Mouse (Mus musculus) thymus, adult 2 months (tissue): ENCODE results near the gene Syne1. TPM values are rescaled to one million over a fixed set of nuclear protein-coding genes. Genes with fewer than 3 reads are reported as not detected.

Experiments
- DNase-seq: peaks from one replicate; pipeline ENCODE4 v3.0.0; 2021
- H3K27ac ChIP-seq: fragments of 200-500 bp; 2 replicates; pipeline ENCODE4 v1.5.1; 2012; ENCODE audit warnings: low read length, control low read depth; ENCODE audit not compliant: control insufficient read depth, insufficient read depth
- H3K27me3 ChIP-seq: fragments of 200-500 bp; 2 replicates; pipeline ENCODE4 v1.6.1; 2012; ENCODE audit warnings: mild to moderate bottlenecking, low read length, moderate library complexity, mixed read lengths; ENCODE audit not compliant: control insufficient read depth, insufficient read depth
- H3K36me3 ChIP-seq: fragments of 200-500 bp; 2 replicates; pipeline ENCODE4 v1.6.1; 2012; ENCODE audit warnings: mild to moderate bottlenecking, low read length, moderate library complexity; ENCODE audit not compliant: control insufficient read depth, insufficient read depth
- H3K4me1 ChIP-seq: fragments of 200-500 bp; replicated peaks from 2 replicates; pipeline ENCODE4 v1.6.1; 2012; ENCODE audit warnings: low read length; ENCODE audit not compliant: control insufficient read depth, insufficient read depth
- H3K4me3 ChIP-seq: fragments of 200-500 bp; 2 replicates; pipeline ENCODE4 v1.5.1; 2012; ENCODE audit warnings: mild to moderate bottlenecking, low read length, control low read depth, moderate library complexity; ENCODE audit not compliant: control insufficient read depth, insufficient read depth
- CTCF ChIP-seq: fragments of 200-500 bp; IDR thresholded peaks from 2 replicates; pipeline ENCODE4 v1.5.1; 2012; ENCODE audit warnings: mild to moderate bottlenecking, control low read depth, low read length, moderate library complexity, borderline replicate concordance; ENCODE audit not compliant: control insufficient read depth, poor library complexity, insufficient read depth; ENCODE audit errors: extremely low read depth
- POLR2A ChIP-seq: fragments of 200-500 bp; IDR thresholded peaks from 2 replicates; pipeline ENCODE4 v1.6.1; 2012; ENCODE audit warnings: mild to moderate bottlenecking, low read length, control low read depth, moderate library complexity; ENCODE audit not compliant: control insufficient read depth, poor library complexity, insufficient read depth; ENCODE audit errors: extremely low read depth
- WGBS: fragments of 180-500 bp; shearing (Covaris S2); methylation state at CpG from one replicate; pipeline ENCODE4 v1.1.7; 2018; 5-methylcytosine and 5-hydroxymethylcytosine counted together
- polyA plus RNA-seq: library from polyadenylated mRNA; depleted of rRNA; stranded (reverse); fragments of >200 nt; gene quantifications from 2 replicates; pipeline ENCODE4 v1.2.3, GENCODE M21; 2012

Syne1 gene
- polyA plus RNA-seq, 1 experiment: 33.5 TPM

- WGBS: 96% methylated on average over 11 of the region's 11 CpGs
Measured at GRCm38 (mm10) chr10:5070168-5070940, 480.9 kb downstream of the Syne1 start.

GRCm38 (mm10) chr10:5068676-5069265 is 482.5 kb downstream of the Syne1 start, which contains the start of gene Gm10097:
Gm10097 (plus strand) TSS chr10:5069192.
- no peak within 1 kb of the TSS for H3K27ac ChIP-seq
- 95% methylated on average over 14 of the region's 14 CpGs for WGBS
- DNase-seq: no peak

More at GRCm38 (mm10) chr10:5070168-5070940, 480.9 kb downstream of the Syne1 start:
- H3K27me3 ChIP-seq: no peaks in the 10 kb centered on the region
- TF ChIP-seq POLR2A (no peak), CTCF (no peak)
- H3K36me3 ChIP-seq: peaks cover 20% of the 10 kb centered on the region
- H3K4me3 ChIP-seq: no peak overlapping the region
- H3K27ac ChIP-seq: no peak overlapping the region
- no peak for DNase-seq
- H3K4me1 ChIP-seq: no peaks in the 10 kb centered on the region

GRCm38 (mm10) chr10:5067113-5067512 is 484.2 kb downstream of the Syne1 start:
- H3K27ac ChIP-seq: no peak overlapping the region
- TF ChIP-seq CTCF (no peak), POLR2A (no peak)
- 88% methylated on average over 3 of the region's 3 CpGs for WGBS
- H3K4me3 ChIP-seq: no peak overlapping the region
- no peaks in the 10 kb centered on the region for H3K4me1 ChIP-seq
- no peaks in the 10 kb centered on the region for H3K27me3 ChIP-seq
- no peak for DNase-seq
- H3K36me3 ChIP-seq: peaks cover 18% of the 10 kb centered on the region

More at GRCm38 (mm10) chr10:5068676-5069265, 482.5 kb downstream of the Syne1 start, which contains the start of gene Gm10097:
- H3K36me3 ChIP-seq: peaks cover 20% of the 10 kb centered on the region
- H3K4me1 ChIP-seq: no peaks in the 10 kb centered on the region
- no peaks in the 10 kb centered on the region for H3K27me3 ChIP-seq
- no peak within 1 kb of the TSS for H3K4me3 ChIP-seq
- TF ChIP-seq CTCF (no peak), POLR2A (no peak)

GRCm38 (mm10) chr10:5059983-5060382 is 491.3 kb downstream of the Syne1 start:
- 83% methylated on average over 2 of the region's 2 CpGs for WGBS
- H3K27ac ChIP-seq: no peak overlapping the region
- H3K27me3 ChIP-seq: no peaks in the 10 kb centered on the region
- H3K36me3 ChIP-seq: peaks cover 29% of the 10 kb centered on the region
- TF ChIP-seq CTCF (no peak), POLR2A (no peak)
- no peak overlapping the region for H3K4me3 ChIP-seq
- no peak for DNase-seq
- H3K4me1 ChIP-seq: no peaks in the 10 kb centered on the region

- TF ChIP-seq CTCF (no peak), POLR2A (no peak)
- WGBS: 91% methylated on average over 2 of the region's 2 CpGs
- peaks cover 33% of the 10 kb centered on the region for H3K36me3 ChIP-seq
- DNase-seq: no peak
- no peak overlapping the region for H3K4me3 ChIP-seq
- no peaks in the 10 kb centered on the region for H3K4me1 ChIP-seq
- no peaks in the 10 kb centered on the region for H3K27me3 ChIP-seq
- no peak overlapping the region for H3K27ac ChIP-seq
Measured at GRCm38 (mm10) chr10:5058876-5059275, 492.4 kb downstream of the Syne1 start.

GRCm38 (mm10) chr10:5057661-5058060 is 493.6 kb downstream of the Syne1 start:
- 97% methylated on average over 15 of the region's 15 CpGs for WGBS
- no peak overlapping the region for H3K27ac ChIP-seq
- DNase-seq: no peak
- peaks cover 33% of the 10 kb centered on the region for H3K36me3 ChIP-seq
- H3K4me1 ChIP-seq: no peaks in the 10 kb centered on the region
- TF ChIP-seq POLR2A: no peak
- TF ChIP-seq CTCF: no peak
- no peak overlapping the region for H3K4me3 ChIP-seq
- no peaks in the 10 kb centered on the region for H3K27me3 ChIP-seq

GRCm38 (mm10) chr10:5056940-5057339 is 494.3 kb downstream of the Syne1 start:
- no peak for DNase-seq
- WGBS: 85% methylated on average over 3 of the region's 3 CpGs
- Histone ChIP-seq H3K4me3 (no peak overlapping the region), H3K36me3 (peaks cover 40% of the 10 kb centered on the region), H3K27ac (no peak overlapping the region), H3K4me1 (no peaks in the 10 kb centered on the region), H3K27me3 (no peaks in the 10 kb centered on the region)
- no peak for TF ChIP-seq POLR2A
- no peak for TF ChIP-seq CTCF
